Mouse (Mus musculus): ENCODE results near the gene Krba1. TPM values are rescaled to one million over a fixed set of nuclear protein-coding genes. Genes with fewer than 3 reads are reported as not detected.

The Krba1 gene
- polyA plus RNA-seq, 1 experiment: 2.6 TPM

- Histone ChIP-seq H3K27me3 (ENCODE audit: control insufficient read depth, insufficient read depth, insufficient read length) (no peaks in the 10 kb centered on the region), H3K4me2 (ENCODE audit: low read depth) (no peak overlapping the region), H3K36me3 (ENCODE audit: control insufficient read depth, insufficient read depth) (no peaks in the 10 kb centered on the region), H3K4me3 (no peak overlapping the region), H3K79me2 (ENCODE audit: control insufficient read depth, insufficient read depth) (no peaks in the 10 kb centered on the region), H3ac (ENCODE audit: control insufficient read depth, insufficient read length) (no peak overlapping the region)
- TF ChIP-seq REST (IDR thresholded peaks at IDR 0.05; ENCODE audit: insufficient read depth, insufficient read length) (no peak), E2F4 (IDR thresholded peaks at IDR 0.05; ENCODE audit: insufficient read depth) (no peak), POLR2A (IDR thresholded peaks at IDR 0.05; ENCODE audit: insufficient read length, low read depth) (no peak), USF1 (IDR thresholded peaks at IDR 0.05; ENCODE audit: low read depth) (no peak), SRF (IDR thresholded peaks at IDR 0.05; ENCODE audit: control insufficient read depth, insufficient read length, low read depth) (no peak), MAX (IDR thresholded peaks at IDR 0.05; ENCODE audit: low read depth) (no peak), TCF3 (IDR thresholded peaks at IDR 0.05; ENCODE audit: insufficient read length, low read depth) (no peak), MYOD1 (IDR thresholded peaks at IDR 0.05; ENCODE audit: control insufficient read depth in 1 of 3, insufficient read length in 2 of 3, low read depth in 2 of 3) (no peak), CEBPB (IDR thresholded peaks at IDR 0.05; ENCODE audit: insufficient read depth, poor library complexity, severe bottlenecking) (no peak)
Observed at GRCm38 (mm10) chr6:48432893-48433816, 37.8 kb downstream of the Krba1 start.

- H3K36me3 ChIP-seq (ENCODE audit: control insufficient read depth, insufficient read depth): no peaks in the 10 kb centered on the region
- H3ac ChIP-seq (ENCODE audit: control insufficient read depth, insufficient read length): no peak overlapping the region
- TF ChIP-seq TCF3 (IDR thresholded peaks at IDR 0.05; ENCODE audit: insufficient read length, low read depth) (no peak), POLR2A (IDR thresholded peaks at IDR 0.05; ENCODE audit: insufficient read length, low read depth) (no peak), USF1 (IDR thresholded peaks at IDR 0.05; ENCODE audit: low read depth) (no peak), CEBPB (IDR thresholded peaks at IDR 0.05; ENCODE audit: insufficient read depth, poor library complexity, severe bottlenecking) (no peak), TCF12 (IDR thresholded peaks at IDR 0.05; ENCODE audit: insufficient read depth, poor library complexity, severe bottlenecking) (no peak), POLR2AphosphoS2 (IDR thresholded peaks at IDR 0.05; ENCODE audit: insufficient read length, low read depth) (no peak), SRF (IDR thresholded peaks at IDR 0.05; ENCODE audit: control insufficient read depth, insufficient read length, low read depth) (no peak), MAX (IDR thresholded peaks at IDR 0.05; ENCODE audit: low read depth) (no peak), E2F4 (IDR thresholded peaks at IDR 0.05; ENCODE audit: insufficient read depth) (no peak), MYOG (IDR thresholded peaks at IDR 0.05; ENCODE audit: control insufficient read depth in 1 of 3, insufficient read depth in 1 of 3, insufficient read length in 2 of 3, low read depth in 2 of 3) (no peak)
- no peak overlapping the region for H3K4me2 ChIP-seq (ENCODE audit: low read depth)
- H3K27me3 ChIP-seq (ENCODE audit: control insufficient read depth, insufficient read depth, insufficient read length): no peaks in the 10 kb centered on the region
- no peak overlapping the region for H3K4me3 ChIP-seq
- no peaks in the 10 kb centered on the region for H3K79me2 ChIP-seq (ENCODE audit: control insufficient read depth, insufficient read depth)
Observed at GRCm38 (mm10) chr6:48434651-48435050, 39.3 kb downstream of the Krba1 start.

GRCm38 (mm10) chr6:48435111-48435510 lies 39.7 kb downstream of the Krba1 start:
- Histone ChIP-seq H3K79me2 (ENCODE audit: control insufficient read depth, insufficient read depth) (no peaks in the 10 kb centered on the region), H3K36me3 (ENCODE audit: control insufficient read depth, insufficient read depth) (no peaks in the 10 kb centered on the region), H3K27me3 (ENCODE audit: control insufficient read depth, insufficient read depth, insufficient read length) (no peaks in the 10 kb centered on the region), H3K4me2 (ENCODE audit: low read depth) (no peak overlapping the region), H3ac (ENCODE audit: control insufficient read depth, insufficient read length) (no peak overlapping the region), H3K4me3 (no peak overlapping the region)
- TF ChIP-seq MYOD1 (IDR thresholded peaks at IDR 0.05; ENCODE audit: control insufficient read depth in 1 of 3, insufficient read length in 2 of 3, low read depth in 2 of 3) (no peak), SRF (IDR thresholded peaks at IDR 0.05; ENCODE audit: control insufficient read depth, insufficient read length, low read depth) (no peak), CEBPB (IDR thresholded peaks at IDR 0.05; ENCODE audit: insufficient read depth, poor library complexity, severe bottlenecking) (no peak), MAX (IDR thresholded peaks at IDR 0.05; ENCODE audit: low read depth) (no peak), MYOG (IDR thresholded peaks at IDR 0.05; ENCODE audit: control insufficient read depth in 1 of 3, insufficient read depth in 1 of 3, insufficient read length in 2 of 3, low read depth in 2 of 3) (no peak), TCF12 (IDR thresholded peaks at IDR 0.05; ENCODE audit: insufficient read depth, poor library complexity, severe bottlenecking) (no peak), REST (IDR thresholded peaks at IDR 0.05; ENCODE audit: insufficient read depth, insufficient read length) (no peak), POLR2A (IDR thresholded peaks at IDR 0.05; ENCODE audit: insufficient read length, low read depth) (no peak), TCF3 (IDR thresholded peaks at IDR 0.05; ENCODE audit: insufficient read length, low read depth) (no peak), POLR2AphosphoS2 (IDR thresholded peaks at IDR 0.05; ENCODE audit: insufficient read length, low read depth) (no peak), E2F4 (IDR thresholded peaks at IDR 0.05; ENCODE audit: insufficient read depth) (no peak), USF1 (IDR thresholded peaks at IDR 0.05; ENCODE audit: low read depth) (no peak)

- H3K36me3 ChIP-seq (ENCODE audit: control insufficient read depth, insufficient read depth): no peaks in the 10 kb centered on the region
- no peak overlapping the region for H3ac ChIP-seq (ENCODE audit: control insufficient read depth, insufficient read length)
- no peaks in the 10 kb centered on the region for H3K79me2 ChIP-seq (ENCODE audit: control insufficient read depth, insufficient read depth)
- TF ChIP-seq TCF12 (IDR thresholded peaks at IDR 0.05; ENCODE audit: insufficient read depth, poor library complexity, severe bottlenecking): no peak
- TF ChIP-seq E2F4 (IDR thresholded peaks at IDR 0.05; ENCODE audit: insufficient read depth): no peak
- TF ChIP-seq CEBPB (IDR thresholded peaks at IDR 0.05; ENCODE audit: insufficient read depth, poor library complexity, severe bottlenecking): no peak
- no peak for TF ChIP-seq REST (IDR thresholded peaks at IDR 0.05; ENCODE audit: insufficient read depth, insufficient read length)
- TF ChIP-seq MYOD1 (IDR thresholded peaks at IDR 0.05; ENCODE audit: control insufficient read depth in 1 of 3, insufficient read length in 2 of 3, low read depth in 2 of 3): no peak
- no peak for TF ChIP-seq MYOG (IDR thresholded peaks at IDR 0.05; ENCODE audit: control insufficient read depth in 1 of 3, insufficient read depth in 1 of 3, insufficient read length in 2 of 3, low read depth in 2 of 3)
- TF ChIP-seq TCF3 (IDR thresholded peaks at IDR 0.05; ENCODE audit: insufficient read length, low read depth): no peak
- no peak for TF ChIP-seq POLR2A (IDR thresholded peaks at IDR 0.05; ENCODE audit: insufficient read length, low read depth)
- TF ChIP-seq MAX (IDR thresholded peaks at IDR 0.05; ENCODE audit: low read depth): no peak
- H3K27me3 ChIP-seq (ENCODE audit: control insufficient read depth, insufficient read depth, insufficient read length): no peaks in the 10 kb centered on the region
- no peak overlapping the region for H3K4me2 ChIP-seq (ENCODE audit: low read depth)
- H3K4me3 ChIP-seq: no peak overlapping the region
Observed at GRCm38 (mm10) chr6:48435706-48436349, 40.4 kb downstream of the Krba1 start.
